Mouse (Mus musculus): ENCODE data around the gene Rpl21. TPM values are rescaled to one million over a fixed set of nuclear protein-coding genes. Genes with fewer than 3 reads are reported as not detected.

The Rpl21 gene
- total RNA-seq (2014; rRNA removed; ENCODE audit: low replicate concordance) (150 and 153 TPM in 2 replicates), polyA plus RNA-seq (2015; fragmentation: Nextera tagmentation; extraction: Ambion mirVana) (265 and 289 TPM in 2 replicates)

GRCm38 (mm10) chr5:146832769-146833448 is at the start of gene Rpl21:
Rpl21 (plus strand) TSS chr5:146832890.
- H3K4me3 ChIP-seq (ENCODE audit: low read depth, low read length): peak within 1 kb of the TSS; percentile 94
- no peak for TF ChIP-seq CTCF (IDR thresholded peaks at IDR 0.05; ENCODE audit: low read depth)
- TF ChIP-seq EP300 (IDR thresholded peaks at IDR 0.05; ENCODE audit: low read depth): peak; percentile 99
- peak within 1 kb of the TSS; percentile 89 for H3K4me2 ChIP-seq (ENCODE audit: low read depth, low read length)
- no peaks in the 10 kb centered on the region for H3K9me3 ChIP-seq (replicated peaks; ENCODE audit: control insufficient read depth, low read length)
- H3K9ac ChIP-seq (replicated peaks; ENCODE audit: low read depth, low read length): peak within 1 kb of the TSS; percentile 90
- ATAC-seq (ENCODE audit: insufficient read depth, low read depth) (peak; percentile 99), DNase-seq (ENCODE audit: low spot score) (peak; percentile 88)
- peaks cover 9% of the 10 kb centered on the region; the same call in 1 of the 2 replicates for H3K4me1 ChIP-seq (ENCODE audit: control insufficient read depth, insufficient read depth)
- H3K27me3 ChIP-seq (ENCODE audit: control insufficient read depth, insufficient read depth, low read length): no peaks in the 10 kb centered on the region
- H3K27ac ChIP-seq (ENCODE audit: low read depth): peak within 1 kb of the TSS; percentile 92
- H3K36me3 ChIP-seq (replicated peaks; ENCODE audit: control insufficient read depth, insufficient read depth, low read length): peaks cover 37% of the 10 kb centered on the region
- under 1% methylated on average over 60 of the region's 60 CpGs for WGBS

GRCm38 (mm10) chr5:146783300-146783699 is 49.4 kb upstream of the Rpl21 start:
- H3K4me2 ChIP-seq (ENCODE audit: low read depth, low read length): no peak overlapping the region
- H3K36me3 ChIP-seq (replicated peaks; ENCODE audit: control insufficient read depth, insufficient read depth, low read length): 0 out of 2 replicates have a peak, but pooled peaks cover 4% of the 10 kb centered on the region
- TF ChIP-seq EP300 (IDR thresholded peaks at IDR 0.05; ENCODE audit: low read depth): no peak
- peak; percentile 17; the same call in 1 of the 2 replicates for TF ChIP-seq CTCF (IDR thresholded peaks at IDR 0.05; ENCODE audit: low read depth)
- 60% methylated on average over 10 of the region's 10 CpGs for WGBS
- no peak overlapping the region for H3K27ac ChIP-seq (ENCODE audit: low read depth)
- no peak overlapping the region for H3K4me3 ChIP-seq (ENCODE audit: low read depth, low read length)
- H3K9ac ChIP-seq (replicated peaks; ENCODE audit: low read depth, low read length): no peak overlapping the region
- DNase-seq (ENCODE audit: low spot score): no peak
- H3K27me3 ChIP-seq (ENCODE audit: control insufficient read depth, insufficient read depth, low read length): no peaks in the 10 kb centered on the region
- H3K4me1 ChIP-seq (ENCODE audit: control insufficient read depth, insufficient read depth): peaks cover 18% of the 10 kb centered on the region
- no peaks in the 10 kb centered on the region for H3K9me3 ChIP-seq (replicated peaks; ENCODE audit: control insufficient read depth, low read length)
- ATAC-seq (ENCODE audit: insufficient read depth, low read depth): no peak

GRCm38 (mm10) chr5:146783891-146784290 is 48.8 kb upstream of the Rpl21 start:
- H3K27me3 ChIP-seq (ENCODE audit: control insufficient read depth, insufficient read depth, low read length): no peaks in the 10 kb centered on the region
- H3K4me1 ChIP-seq (ENCODE audit: control insufficient read depth, insufficient read depth): peaks cover 18% of the 10 kb centered on the region
- TF ChIP-seq CTCF (IDR thresholded peaks at IDR 0.05; ENCODE audit: low read depth) (no peak), EP300 (IDR thresholded peaks at IDR 0.05; ENCODE audit: low read depth) (no peak)
- H3K9ac ChIP-seq (replicated peaks; ENCODE audit: low read depth, low read length): no peak overlapping the region
- no peak for ATAC-seq (ENCODE audit: insufficient read depth, low read depth)
- H3K27ac ChIP-seq (ENCODE audit: low read depth): no peak overlapping the region
- DNase-seq (ENCODE audit: low spot score): no peak
- WGBS: 91% methylated on average over 10 of the region's 10 CpGs
- H3K36me3 ChIP-seq (replicated peaks; ENCODE audit: control insufficient read depth, insufficient read depth, low read length): 0 out of 2 replicates have a peak, but pooled peaks cover 4% of the 10 kb centered on the region
- H3K9me3 ChIP-seq (replicated peaks; ENCODE audit: control insufficient read depth, low read length): no peaks in the 10 kb centered on the region
- H3K4me3 ChIP-seq (ENCODE audit: low read depth, low read length): no peak overlapping the region
- no peak overlapping the region for H3K4me2 ChIP-seq (ENCODE audit: low read depth, low read length)

- Histone ChIP-seq H3K27me3 (ENCODE audit: control insufficient read depth, insufficient read depth, low read length) (no peaks in the 10 kb centered on the region), H3K4me2 (ENCODE audit: low read depth, low read length) (no peak overlapping the region), H3K27ac (ENCODE audit: low read depth) (no peak overlapping the region), H3K4me3 (ENCODE audit: low read depth, low read length) (no peak overlapping the region), H3K36me3 (replicated peaks; ENCODE audit: control insufficient read depth, insufficient read depth, low read length) (0 out of 2 replicates have a peak, but pooled peaks cover 4% of the 10 kb centered on the region), H3K9ac (replicated peaks; ENCODE audit: low read depth, low read length) (no peak overlapping the region), H3K4me1 (ENCODE audit: control insufficient read depth, insufficient read depth) (peaks cover 12% of the 10 kb centered on the region), H3K9me3 (replicated peaks; ENCODE audit: control insufficient read depth, low read length) (no peaks in the 10 kb centered on the region)
- ATAC-seq (ENCODE audit: insufficient read depth, low read depth): no peak
- WGBS: 75% methylated on average over 8 of the region's 8 CpGs
- no peak for DNase-seq (ENCODE audit: low spot score)
- no peak for TF ChIP-seq EP300 (IDR thresholded peaks at IDR 0.05; ENCODE audit: low read depth)
- TF ChIP-seq CTCF (IDR thresholded peaks at IDR 0.05; ENCODE audit: low read depth): no peak
Measured at GRCm38 (mm10) chr5:146786123-146786522, 46.6 kb upstream of the Rpl21 start.

GRCm38 (mm10) chr5:146789413-146789812 is 43.3 kb upstream of the Rpl21 start:
- TF ChIP-seq EP300 (IDR thresholded peaks at IDR 0.05; ENCODE audit: low read depth) (no peak), CTCF (IDR thresholded peaks at IDR 0.05; ENCODE audit: low read depth) (no peak)
- H3K4me1 ChIP-seq (ENCODE audit: control insufficient read depth, insufficient read depth): peaks cover 14% of the 10 kb centered on the region
- H3K27ac ChIP-seq (ENCODE audit: low read depth): no peak overlapping the region
- H3K9ac ChIP-seq (replicated peaks; ENCODE audit: low read depth, low read length): no peak overlapping the region
- 81% methylated on average over 9 of the region's 9 CpGs for WGBS
- no peaks in the 10 kb centered on the region for H3K9me3 ChIP-seq (replicated peaks; ENCODE audit: control insufficient read depth, low read length)
- H3K36me3 ChIP-seq (replicated peaks; ENCODE audit: control insufficient read depth, insufficient read depth, low read length): no peaks in the 10 kb centered on the region
- H3K4me2 ChIP-seq (ENCODE audit: low read depth, low read length): no peak overlapping the region
- no peaks in the 10 kb centered on the region for H3K27me3 ChIP-seq (ENCODE audit: control insufficient read depth, insufficient read depth, low read length)
- DNase-seq (ENCODE audit: low spot score): no peak
- H3K4me3 ChIP-seq (ENCODE audit: low read depth, low read length): no peak overlapping the region
- ATAC-seq (ENCODE audit: insufficient read depth, low read depth): no peak
